Mouse (Mus musculus) G1E (cell line): ENCODE measurements around the gene Celf5. TPM values are rescaled to one million over a fixed set of nuclear protein-coding genes. Genes with fewer than 3 reads are reported as not detected.

Source experiments
- ATAC-seq: 2 replicates; pipeline ENCODE4 v1.8.0; 2016; ENCODE audit warnings: mild to moderate bottlenecking; ENCODE audit not compliant: insufficient number of reproducible peaks, poor library complexity, low FRiP score, severe bottlenecking; ENCODE audit errors: extremely low read depth
- DNase-seq: peaks from one replicate; pipeline ENCODE4 v3.0.0; 2012; ENCODE audit warnings: low spot score
- H3K27me3 ChIP-seq: 2 replicates; pipeline ENCODE4 v1.6.1; 2012; ENCODE audit warnings: mild to moderate bottlenecking, low read length, inconsistent platforms; ENCODE audit not compliant: insufficient read depth
- H3K36me3 ChIP-seq: replicated peaks from 2 replicates; pipeline ENCODE3; 2012; ENCODE audit warnings: mild to moderate bottlenecking, inconsistent platforms
- H3K4me1 ChIP-seq: 2 replicates; pipeline ENCODE4 v1.6.1; 2012; ENCODE audit warnings: low read depth, low read length, inconsistent platforms, mixed read lengths; ENCODE audit not compliant: insufficient read depth
- H3K4me3 ChIP-seq: 2 replicates; pipeline ENCODE4 v1.5.1; 2012; ENCODE audit warnings: low read depth, mild to moderate bottlenecking, inconsistent platforms, low read length, moderate library complexity, mixed read lengths
- H3K9me3 ChIP-seq: replicated peaks from 2 replicates; pipeline ENCODE4 v1.6.1; 2012; ENCODE audit warnings: inconsistent platforms
- CTCF ChIP-seq: IDR thresholded peaks from 2 replicates; pipeline ENCODE4 v1.5.1; 2012; ENCODE audit warnings: low read depth, low read length, inconsistent platforms, mixed read lengths
- GATA1 ChIP-seq: IDR thresholded peaks from 2 replicates; pipeline ENCODE4 v1.6.1; 2012; ENCODE audit warnings: borderline replicate concordance, low read length, inconsistent platforms, mixed read lengths
- GATA2 ChIP-seq: IDR thresholded peaks from 2 replicates; pipeline ENCODE4 v1.6.1; 2012; ENCODE audit warnings: low read depth, low read length, inconsistent platforms, borderline replicate concordance
- POLR2AphosphoS5 ChIP-seq: IDR thresholded peaks from 2 replicates; pipeline ENCODE4 v1.6.1; 2012; ENCODE audit warnings: low read depth, low read length, inconsistent platforms; ENCODE audit not compliant: insufficient replicate concordance
- TAL1 ChIP-seq: conservative IDR thresholded peaks from 2 replicates; pipeline ENCODE4 v1.6.1; 2012; ENCODE audit warnings: low read depth, low read length, inconsistent platforms, mixed read lengths
- polyA plus RNA-seq: library from polyadenylated mRNA; stranded (reverse); fragments of >175 nt; gene quantifications from 2 replicates; pipeline ENCODE4 v1.2.3, GENCODE M21; 2012
- total RNA-seq, 2 experiments: library from RNA; stranded (forward) in 1 of 2; stranded (reverse) in 1 of 2; fragments of 200-1000 nt in 1 of 2; fragments of >200 nt in 1 of 2; fragmentation: Nextera tagmentation in 1 of 2; gene quantifications; 2 replicates each; pipeline ENCODE4 v1.2.3; 2014 to 2017

The Celf5 gene
- total and polyA plus RNA-seq, 3 experiments: 0.05 TPM; not detected in 1

DNA sequence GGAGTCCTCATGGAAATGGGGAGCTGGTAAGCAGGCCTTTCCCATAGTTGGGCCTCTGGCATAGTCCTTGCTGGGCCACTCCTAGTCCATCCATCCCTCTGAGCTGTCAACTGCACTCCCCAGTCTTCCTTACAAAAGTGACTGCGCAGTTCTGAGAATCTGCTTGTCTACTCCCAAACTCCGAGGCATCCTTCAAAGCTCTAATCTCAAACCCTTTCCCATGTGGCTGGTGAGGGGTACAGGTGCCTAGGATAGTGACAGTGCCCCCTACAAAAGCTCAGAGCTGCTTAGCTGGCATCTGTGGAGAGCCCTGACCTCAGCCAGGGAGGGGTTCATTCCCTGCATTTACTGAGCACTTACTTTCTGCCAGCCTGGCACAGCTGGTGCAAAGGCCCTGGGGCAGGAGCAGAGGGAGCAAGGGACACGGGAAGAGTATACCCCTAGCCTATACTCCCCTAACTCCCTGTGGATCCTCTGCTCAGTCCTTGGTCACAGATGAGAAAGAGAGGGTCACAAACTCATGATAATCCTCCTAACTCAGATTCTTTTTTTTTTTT is 59.8 kb downstream of the Celf5 start:
- no peak for TF ChIP-seq CTCF
- no peak for TF ChIP-seq GATA2
- TF ChIP-seq POLR2AphosphoS5: no peak
- no peak for TF ChIP-seq TAL1
- no peak for TF ChIP-seq GATA1
- Histone ChIP-seq H3K36me3 (peaks cover 7% of the 10 kb centered on the region), H3K4me1 (peaks cover 28% of the 10 kb centered on the region), H3K27me3 (peaks cover 88% of the 10 kb centered on the region), H3K9me3 (no peaks in the 10 kb centered on the region), H3K4me3 (no peak overlapping the region)
- DNase-seq (no peak), ATAC-seq (no peak)

GRCm38 (mm10) chr10:81422191-81422590 is 60.3 kb downstream of the Celf5 start:
- peaks cover 29% of the 10 kb centered on the region for H3K4me1 ChIP-seq
- ATAC-seq: no peak
- H3K36me3 ChIP-seq: peaks cover 7% of the 10 kb centered on the region
- H3K9me3 ChIP-seq: no peaks in the 10 kb centered on the region
- no peak overlapping the region for H3K4me3 ChIP-seq
- H3K27me3 ChIP-seq: peaks cover 88% of the 10 kb centered on the region
- TF ChIP-seq POLR2AphosphoS5: no peak
- TF ChIP-seq GATA1: no peak
- no peak for TF ChIP-seq CTCF
- no peak for TF ChIP-seq TAL1
- TF ChIP-seq GATA2: no peak
- DNase-seq: no peak

GRCm38 (mm10) chr10:81421797-81422100 is 60.8 kb downstream of the Celf5 start:
- TF ChIP-seq GATA1: no peak
- TF ChIP-seq TAL1: no peak
- TF ChIP-seq POLR2AphosphoS5: no peak
- no peak for TF ChIP-seq GATA2
- TF ChIP-seq CTCF: no peak
- H3K4me3 ChIP-seq: no peak overlapping the region
- peaks cover 7% of the 10 kb centered on the region for H3K36me3 ChIP-seq
- H3K9me3 ChIP-seq: no peaks in the 10 kb centered on the region
- no peak for DNase-seq
- H3K27me3 ChIP-seq: peaks cover 86% of the 10 kb centered on the region
- H3K4me1 ChIP-seq: peaks cover 28% of the 10 kb centered on the region
- no peak for ATAC-seq

DNA sequence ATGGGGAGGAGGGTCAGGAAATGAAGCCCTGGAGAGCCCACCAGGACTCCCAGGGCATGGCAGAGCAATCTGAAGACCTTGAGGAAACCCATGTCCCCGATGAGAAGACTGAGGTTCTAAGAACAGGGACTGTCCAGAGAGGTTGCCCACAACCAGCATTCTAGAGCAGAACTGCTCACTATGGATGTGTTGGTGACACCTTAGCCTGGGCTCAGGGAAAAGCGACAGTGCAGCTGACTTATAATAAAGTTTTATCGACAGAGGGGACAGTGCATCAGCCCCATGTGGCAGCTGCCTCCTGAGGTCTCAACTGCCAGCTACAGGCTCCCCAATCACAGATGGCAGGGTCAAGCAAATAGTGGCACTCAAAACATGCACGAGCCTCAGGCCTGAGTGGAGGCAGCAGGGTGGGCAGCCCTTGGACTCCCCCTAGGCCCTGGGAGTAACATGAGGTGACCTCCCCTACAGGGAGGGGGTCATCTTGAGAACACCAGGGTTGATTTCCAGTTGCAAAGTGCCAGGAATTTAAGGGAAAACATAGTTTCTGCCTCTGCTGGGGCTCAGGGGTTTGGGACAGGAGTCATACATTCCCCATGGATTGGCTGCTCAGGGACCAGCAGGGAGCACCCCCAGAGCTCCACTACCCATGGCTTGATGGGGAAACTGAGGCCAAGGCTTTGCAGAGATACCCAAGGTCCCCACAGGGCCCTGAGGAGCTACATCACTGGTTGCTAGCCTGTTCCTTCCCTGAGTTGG is 61.3 kb downstream of the Celf5 start:
- no peak for ATAC-seq
- Histone ChIP-seq H3K27me3 (peaks cover 80% of the 10 kb centered on the region), H3K9me3 (no peaks in the 10 kb centered on the region), H3K4me3 (no peak overlapping the region), H3K4me1 (peaks cover 28% of the 10 kb centered on the region), H3K36me3 (peaks cover 7% of the 10 kb centered on the region)
- no peak for TF ChIP-seq GATA1
- TF ChIP-seq POLR2AphosphoS5: no peak
- TF ChIP-seq TAL1: no peak
- no peak for TF ChIP-seq GATA2
- no peak for TF ChIP-seq CTCF
- no peak for DNase-seq

- Histone ChIP-seq H3K36me3 (peaks cover 7% of the 10 kb centered on the region), H3K4me3 (no peak overlapping the region), H3K4me1 (peaks cover 33% of the 10 kb centered on the region), H3K27me3 (peaks cover 76% of the 10 kb centered on the region), H3K9me3 (no peaks in the 10 kb centered on the region)
- no peak for DNase-seq
- no peak for TF ChIP-seq GATA2
- no peak for TF ChIP-seq POLR2AphosphoS5
- TF ChIP-seq CTCF: no peak
- no peak for TF ChIP-seq GATA1
- no peak for TF ChIP-seq TAL1
- ATAC-seq: no peak
These were observed 62.2 kb downstream of the Celf5 start for GRCm38 (mm10) chr10:81420191-81420767.
